Mouse (Mus musculus) C2C12 (cell line): ENCODE measurements around the gene Efna5. TPM values are rescaled to one million over a fixed set of nuclear protein-coding genes. Genes with fewer than 3 reads are reported as not detected.

Experiments used
- H3K27me3 ChIP-seq: one replicate; pipeline ENCODE4 v1.6.1; 2011; ENCODE audit not compliant: control insufficient read depth, insufficient read depth, insufficient read length
- H3K36me3 ChIP-seq: one replicate; pipeline ENCODE4 v1.6.1; 2011; ENCODE audit not compliant: control insufficient read depth, insufficient read depth
- H3K4me3 ChIP-seq: one replicate; pipeline ENCODE4 v1.5.1; 2011; ENCODE audit warnings: mild to moderate bottlenecking, control low read depth; ENCODE audit not compliant: poor library complexity, insufficient read depth, severe bottlenecking
- H3K79me2 ChIP-seq: one replicate; pipeline ENCODE4 v1.6.1; 2011; ENCODE audit not compliant: control insufficient read depth, insufficient read depth
- H3K79me3 ChIP-seq: one replicate; pipeline ENCODE4 v1.6.1; 2011; ENCODE audit warnings: low read depth, control low read depth
- H3ac ChIP-seq: one replicate; pipeline ENCODE3; 2011; ENCODE audit warnings: low read depth; ENCODE audit not compliant: control insufficient read depth, insufficient read length
- CEBPB ChIP-seq: IDR thresholded peaks from one replicate; pipeline ENCODE4 v1.6.1; 2011; ENCODE audit warnings: low read depth, mild to moderate bottlenecking, control low read depth, moderate library complexity
- CTCF ChIP-seq: IDR thresholded peaks from one replicate; pipeline ENCODE4 v1.5.1; 2011; ENCODE audit not compliant: control insufficient read depth, insufficient read depth, insufficient read length
- FOSL1 ChIP-seq: IDR thresholded peaks from one replicate; pipeline ENCODE4 v1.8.0; 2011; ENCODE audit warnings: mild to moderate bottlenecking, low read length; ENCODE audit not compliant: poor library complexity, insufficient read depth, severe bottlenecking
- MAX ChIP-seq: IDR thresholded peaks from one replicate; pipeline ENCODE4 v1.6.1; 2011; ENCODE audit warnings: mild to moderate bottlenecking, control low read depth
- MYOD1 ChIP-seq: IDR thresholded peaks from one replicate; pipeline ENCODE4 v1.6.1; 2011; ENCODE audit warnings: low read depth; ENCODE audit not compliant: control insufficient read depth, insufficient read length
- MYOG ChIP-seq: IDR thresholded peaks from one replicate; pipeline ENCODE4 v1.6.1; 2011; ENCODE audit not compliant: control insufficient read depth, insufficient read length; ENCODE audit errors: extremely low read depth
- USF1 ChIP-seq: IDR thresholded peaks from one replicate; pipeline ENCODE4 v1.6.1; 2011; ENCODE audit warnings: low read depth, mild to moderate bottlenecking, control low read depth, moderate library complexity
- polyA plus RNA-seq: library from polyadenylated mRNA; unstranded; fragments of >200 nt; fragmentation: generic; extraction: Trizol; gene quantifications from one replicate; pipeline ENCODE4 v1.2.1, GENCODE M21; 2012; ENCODE audit warnings: missing spikeins

Gene Efna5
- polyA plus RNA-seq, 1 experiment, result 8.1 TPM

- TF ChIP-seq MYOD1 (no peak), CTCF (no peak), FOSL1 (no peak), MYOG (no peak), CEBPB (no peak), MAX (no peak), USF1 (no peak)
- Histone ChIP-seq H3K79me2 (no peaks in the 10 kb centered on the region), H3K27me3 (no peaks in the 10 kb centered on the region), H3K36me3 (no peaks in the 10 kb centered on the region), H3ac (no peak overlapping the region), H3K79me3 (no peaks in the 10 kb centered on the region), H3K4me3 (no peak overlapping the region)
These were observed 224.5 kb downstream of the Efna5 start for GRCm38 (mm10) chr17:62656591-62656990.

GRCm38 (mm10) chr17:62655819-62656355, 225.2 kb downstream of the Efna5 start:
- Histone ChIP-seq H3ac (no peak overlapping the region), H3K79me2 (no peaks in the 10 kb centered on the region), H3K27me3 (no peaks in the 10 kb centered on the region), H3K36me3 (no peaks in the 10 kb centered on the region), H3K79me3 (no peaks in the 10 kb centered on the region), H3K4me3 (no peak overlapping the region)
- TF ChIP-seq CEBPB, result no peak
- TF ChIP-seq MYOG, result no peak

GRCm38 (mm10) chr17:62652451-62652850, 228.7 kb downstream of the Efna5 start:
- Histone ChIP-seq H3K79me3 (no peaks in the 10 kb centered on the region), H3K4me3 (no peak overlapping the region), H3K36me3 (peaks cover 11% of the 10 kb centered on the region), H3ac (no peak overlapping the region), H3K79me2 (no peaks in the 10 kb centered on the region), H3K27me3 (no peaks in the 10 kb centered on the region)
- TF ChIP-seq MYOG (no peak), MAX (no peak), CEBPB (no peak), MYOD1 (no peak), FOSL1 (no peak), CTCF (no peak), USF1 (no peak)

GRCm38 (mm10) chr17:62651696-62652095, 229.4 kb downstream of the Efna5 start:
- H3K36me3 ChIP-seq, result peaks cover 11% of the 10 kb centered on the region

GRCm38 (mm10) chr17:62649293-62649950, 231.7 kb downstream of the Efna5 start:
- H3K36me3 ChIP-seq, result peaks cover 11% of the 10 kb centered on the region
- H3ac ChIP-seq, result no peak overlapping the region
- H3K79me2 ChIP-seq, result no peaks in the 10 kb centered on the region
- H3K27me3 ChIP-seq, result no peaks in the 10 kb centered on the region
- no peaks in the 10 kb centered on the region for H3K79me3 ChIP-seq
- no peak for TF ChIP-seq USF1
- TF ChIP-seq MYOG, result no peak
- TF ChIP-seq CTCF, result no peak
- TF ChIP-seq MYOD1, result no peak
- no peak for TF ChIP-seq CEBPB
- TF ChIP-seq FOSL1, result no peak
- TF ChIP-seq MAX, result no peak
- no peak overlapping the region for H3K4me3 ChIP-seq

More at GRCm38 (mm10) chr17:62651696-62652095, 229.4 kb downstream of the Efna5 start:
- no peaks in the 10 kb centered on the region for H3K79me3 ChIP-seq
- no peaks in the 10 kb centered on the region for H3K79me2 ChIP-seq
- no peaks in the 10 kb centered on the region for H3K27me3 ChIP-seq
- H3ac ChIP-seq, result no peak overlapping the region
- H3K4me3 ChIP-seq, result no peak overlapping the region
- no peak for TF ChIP-seq MYOD1
- no peak for TF ChIP-seq MYOG
- TF ChIP-seq FOSL1, result no peak
- TF ChIP-seq CEBPB, result no peak
- no peak for TF ChIP-seq CTCF
- TF ChIP-seq MAX, result no peak
- no peak for TF ChIP-seq USF1

- Histone ChIP-seq H3K27me3 (no peaks in the 10 kb centered on the region), H3K79me2 (no peaks in the 10 kb centered on the region), H3K79me3 (no peaks in the 10 kb centered on the region), H3K4me3 (no peak overlapping the region), H3K36me3 (peaks cover 11% of the 10 kb centered on the region), H3ac (no peak overlapping the region)
- TF ChIP-seq MAX (no peak), MYOG (no peak), USF1 (no peak), CEBPB (no peak), MYOD1 (no peak), CTCF (no peak)
These were observed 234.3 kb downstream of the Efna5 start for GRCm38 (mm10) chr17:62646836-62647235.
